Mouse (Mus musculus) frontal cortex, adult (tissue): ENCODE results near the gene Slc51a.
"Not testable (repeated sequence)": the region's sequence is repeated elsewhere in the genome, so short reads cannot be mapped to it uniquely, and the experiment has no call there.

Experiments
- ATAC-seq: cut with Nextera tagmentation; 2 replicates; pipeline ENCODE4 v1.9.2; 2017; ENCODE audit warnings: mild to moderate bottlenecking, moderate library complexity, mixed read lengths; ENCODE audit not compliant: low TSS enrichment

Gene Slc51a

DNA sequence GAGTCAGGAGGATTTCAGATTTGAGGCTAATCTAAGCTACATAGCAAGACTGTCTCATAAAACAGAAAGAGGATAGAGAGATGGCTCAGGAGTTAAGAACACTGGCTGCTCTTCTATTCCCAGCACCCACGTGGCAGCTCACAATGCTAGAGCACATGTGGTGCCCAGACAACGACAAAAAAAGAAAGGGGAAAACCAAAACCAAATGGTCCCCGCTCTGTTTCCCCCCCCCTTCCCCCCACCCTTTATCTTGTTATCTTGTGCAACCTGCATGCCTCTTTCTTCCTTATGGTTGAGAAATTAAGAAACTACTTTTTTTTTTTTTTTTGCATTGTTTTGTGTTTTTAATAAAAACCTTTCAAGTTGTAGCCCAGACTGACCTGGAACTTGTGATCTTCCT is 19.2 kb downstream of the Slc51a start:
- no peak for ATAC-seq

DNA sequence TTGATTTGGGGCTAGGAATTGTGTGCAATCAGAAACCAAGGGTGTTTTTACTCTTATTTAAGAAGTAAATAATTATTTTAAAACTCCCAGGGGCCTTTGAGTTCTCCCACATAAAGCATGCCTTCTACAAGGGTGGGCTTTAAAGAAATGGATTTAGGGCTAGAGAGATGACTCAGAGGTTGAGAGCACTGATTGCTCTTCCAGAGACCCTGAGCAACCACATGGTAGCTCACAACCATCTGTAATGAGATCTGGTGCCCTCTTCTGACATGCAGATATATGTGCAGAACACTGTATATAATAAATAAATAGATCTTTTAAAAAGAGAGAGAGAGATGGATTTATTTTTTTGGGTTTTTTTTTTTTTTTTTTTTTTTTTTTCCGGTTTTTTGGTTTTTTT is 22.8 kb downstream of the Slc51a start:
- no peak for ATAC-seq

DNA sequence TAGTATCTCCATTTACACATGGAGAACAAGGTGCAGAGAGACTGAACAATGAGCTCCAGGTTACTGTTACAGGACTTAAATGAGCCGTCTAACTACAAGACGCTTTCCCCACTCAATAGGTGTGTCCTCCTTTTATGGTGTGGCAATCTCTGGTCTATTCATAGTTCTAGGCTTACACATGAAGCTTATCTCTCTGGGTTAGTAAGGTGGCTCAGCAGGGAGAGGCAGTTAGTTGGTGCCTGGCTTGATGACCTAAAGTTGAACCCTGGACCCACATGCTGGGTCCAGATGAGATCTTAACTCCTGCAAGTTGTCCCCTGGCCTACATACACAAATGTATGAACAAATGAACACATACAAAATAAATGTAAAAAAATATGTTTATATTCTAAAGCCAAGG is 24.3 kb downstream of the Slc51a start:
- no peak for ATAC-seq

DNA sequence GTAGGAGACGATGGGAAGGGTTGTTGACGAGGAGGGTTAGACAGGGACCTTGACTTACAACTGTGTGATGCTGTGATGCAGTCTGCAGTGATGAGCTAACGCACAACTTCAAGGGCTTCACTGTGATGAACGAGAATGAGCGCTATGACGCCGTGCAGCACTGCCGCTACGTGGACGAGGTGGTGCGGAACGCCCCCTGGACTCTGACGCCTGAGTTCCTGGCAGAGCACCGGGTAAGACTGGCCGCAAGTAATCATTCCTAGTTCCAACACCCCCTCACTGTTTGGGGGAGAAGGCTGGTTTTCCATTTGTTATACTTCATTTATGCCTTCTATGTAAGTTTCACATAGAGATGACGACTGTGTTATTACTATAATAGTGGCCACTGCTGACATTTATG is 24.7 kb downstream of the Slc51a start:
- no peak for ATAC-seq

DNA sequence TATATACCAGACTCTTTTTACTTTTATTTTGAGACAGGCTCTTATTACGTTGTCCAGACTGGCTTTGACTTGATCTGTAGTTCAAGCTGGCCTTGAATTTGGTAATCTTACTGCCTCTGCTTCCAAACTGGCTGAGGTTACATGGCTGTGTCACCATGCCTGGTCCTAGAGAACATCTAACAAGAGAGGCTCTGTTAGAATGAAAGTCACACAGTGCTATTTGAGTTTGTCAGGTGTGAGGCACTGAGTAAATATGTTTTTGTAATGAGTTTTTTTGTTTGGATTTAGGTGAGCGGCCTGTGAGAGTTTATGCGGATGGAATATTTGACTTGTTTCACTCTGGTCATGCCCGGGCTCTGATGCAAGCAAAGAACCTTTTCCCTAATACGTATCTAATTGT is 26.0 kb downstream of the Slc51a start:
- no peak for ATAC-seq

DNA sequence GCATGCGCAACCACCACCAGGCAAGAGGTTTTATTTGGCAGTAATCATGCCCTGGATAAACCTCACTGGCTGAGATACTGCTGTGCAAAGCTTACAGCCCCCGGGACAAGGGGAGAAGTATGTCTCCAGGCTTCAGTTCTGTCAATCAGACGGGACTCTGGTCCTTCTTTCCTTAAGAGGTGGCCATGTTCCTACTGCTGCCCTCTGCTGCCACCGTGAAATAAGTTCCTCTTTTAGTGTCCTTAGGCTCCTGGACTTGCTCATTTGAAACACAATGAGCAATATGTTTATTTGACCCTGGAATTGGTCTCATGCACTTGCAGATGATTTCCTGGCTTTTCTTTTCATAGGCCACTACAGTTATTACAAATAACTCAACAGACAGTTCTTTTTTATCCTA is 27.2 kb downstream of the Slc51a start:
- no peak for ATAC-seq

DNA sequence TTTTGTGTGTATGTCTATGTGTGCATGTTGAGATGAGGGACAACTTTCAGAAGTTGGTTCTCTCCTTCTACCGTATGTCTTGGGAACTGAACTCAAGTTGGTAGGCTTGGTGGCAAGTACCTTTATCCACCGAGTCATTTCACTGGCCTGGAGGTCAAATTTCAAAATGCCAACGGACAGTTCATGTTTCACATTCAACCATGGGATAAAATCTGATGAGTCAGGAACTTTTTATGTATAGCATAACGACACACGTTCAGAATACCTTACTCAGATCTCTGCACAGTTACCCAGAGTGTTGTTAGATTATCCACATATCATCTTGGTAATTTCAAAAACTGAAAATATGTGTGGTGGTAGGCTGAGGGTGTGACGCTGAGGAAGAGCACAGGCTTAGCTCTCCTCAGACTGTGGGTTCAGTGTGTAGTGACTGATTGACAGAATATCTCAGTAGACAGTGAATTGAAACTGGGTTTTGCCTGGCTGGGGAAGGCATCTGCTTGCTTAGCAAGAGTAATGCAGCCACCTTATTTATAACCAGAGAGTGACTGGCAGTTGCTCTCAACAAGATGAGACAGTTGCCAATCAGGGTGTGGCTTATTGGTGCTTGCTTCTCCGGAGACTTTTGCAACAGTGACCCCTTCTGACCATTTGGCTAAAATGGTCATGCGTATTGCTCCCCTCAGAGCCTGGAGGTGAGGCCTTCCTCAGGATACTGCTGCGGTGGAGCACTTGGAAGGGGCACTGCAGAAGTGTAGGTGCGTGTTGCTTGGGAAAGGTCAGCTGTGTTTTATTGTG is 29.9 kb downstream of the Slc51a start:
- peak; percentile 31; the same call in 1 of the 2 replicates for ATAC-seq

DNA sequence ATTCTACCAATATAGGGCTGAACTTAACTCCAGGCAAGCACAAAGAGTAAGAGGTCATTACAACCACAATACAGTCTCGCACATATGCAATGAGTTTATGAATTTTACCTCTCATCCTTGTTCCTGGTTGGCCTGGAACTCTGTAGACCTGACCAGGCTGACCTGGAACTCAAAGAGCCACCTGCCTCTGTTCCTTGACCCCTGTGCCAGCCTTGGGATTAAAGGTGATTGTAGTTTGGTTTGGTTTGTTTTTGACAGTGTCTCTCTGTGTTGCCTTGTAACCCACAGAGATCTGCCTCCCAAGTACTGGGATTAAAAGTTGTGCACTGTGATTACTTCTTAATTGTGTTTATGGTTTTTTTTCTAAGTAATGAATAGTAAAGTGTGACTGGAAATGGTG is 30.9 kb downstream of the Slc51a start:
- no peak for ATAC-seq

DNA sequence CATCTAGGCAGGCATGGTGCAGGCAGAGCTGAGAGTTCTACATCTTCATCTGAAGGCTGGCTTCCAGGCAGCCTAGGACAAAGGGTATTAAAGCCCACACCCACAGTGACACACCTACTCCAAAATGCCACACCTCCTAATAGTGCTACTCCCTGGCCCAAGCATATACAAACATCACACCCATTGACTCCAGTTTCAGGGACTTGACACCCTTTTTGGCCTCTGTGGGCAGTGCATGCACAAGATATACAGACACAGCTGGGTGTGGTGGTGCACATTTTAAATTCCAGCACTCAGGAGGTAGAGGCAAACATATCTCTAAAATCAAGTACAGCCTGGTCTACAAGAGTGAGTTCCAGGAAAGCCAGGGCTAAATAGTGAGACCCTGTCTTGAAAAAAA is 31.6 kb downstream of the Slc51a start:
- ATAC-seq = no peak

DNA sequence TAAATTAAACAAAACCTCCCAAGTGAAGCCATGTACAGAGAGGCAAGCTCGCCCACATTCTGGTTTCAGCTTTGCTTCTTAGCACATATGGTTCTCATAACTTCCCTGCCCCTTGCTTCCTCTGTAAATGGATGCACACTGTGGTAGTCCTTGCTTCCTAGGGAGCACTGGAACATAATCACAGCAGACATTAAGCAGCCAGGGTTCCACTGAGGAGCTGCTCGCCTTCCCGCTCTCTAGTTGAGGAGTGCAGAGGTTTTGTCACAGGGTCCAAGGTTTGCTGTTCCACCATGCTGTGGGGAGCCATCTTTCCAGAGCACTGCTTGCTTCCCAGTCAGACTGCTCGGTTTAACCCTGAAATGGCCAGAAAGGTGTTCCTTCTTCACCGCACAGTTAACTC is 33.0 kb downstream of the Slc51a start:
- no peak for ATAC-seq

DNA sequence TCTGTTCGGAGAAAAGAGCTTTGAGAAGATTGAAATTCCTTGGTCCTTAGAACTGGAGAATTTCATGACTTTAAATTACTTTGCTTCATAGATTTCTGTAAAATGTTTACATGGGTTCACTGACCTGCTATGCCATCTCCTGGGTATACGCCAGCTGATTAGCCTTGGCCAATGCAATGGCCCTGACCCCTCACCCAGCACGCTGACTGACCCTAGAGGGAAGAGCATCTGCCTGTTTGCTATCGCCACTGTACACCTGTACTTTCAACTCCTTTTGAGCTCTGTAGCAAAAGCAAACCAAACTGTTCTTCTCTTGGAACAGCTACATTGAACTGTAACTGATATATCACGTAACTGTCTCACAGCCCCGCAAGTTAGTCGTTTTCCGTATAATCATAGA is 34.6 kb downstream of the Slc51a start:
- ATAC-seq = no peak

DNA sequence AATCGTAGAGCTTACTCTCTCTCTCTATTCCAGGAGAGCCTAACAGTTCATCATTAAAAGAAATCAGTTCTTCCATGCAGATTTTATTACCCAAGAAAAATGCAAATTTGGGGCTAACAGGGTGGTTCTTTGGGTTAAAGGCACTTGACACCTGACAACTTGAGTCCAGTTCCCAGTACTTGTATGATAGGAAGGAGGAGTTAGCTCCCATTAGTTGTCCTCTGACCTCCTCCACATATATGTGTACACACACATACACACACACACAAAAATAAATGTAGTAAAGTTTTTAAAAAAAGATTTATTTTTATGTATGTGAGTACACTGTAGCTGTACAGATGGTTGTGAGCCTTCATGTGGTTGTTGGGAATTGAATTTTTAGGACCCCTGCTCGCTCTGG is 37.5 kb downstream of the Slc51a start:
- no peak for ATAC-seq

DNA sequence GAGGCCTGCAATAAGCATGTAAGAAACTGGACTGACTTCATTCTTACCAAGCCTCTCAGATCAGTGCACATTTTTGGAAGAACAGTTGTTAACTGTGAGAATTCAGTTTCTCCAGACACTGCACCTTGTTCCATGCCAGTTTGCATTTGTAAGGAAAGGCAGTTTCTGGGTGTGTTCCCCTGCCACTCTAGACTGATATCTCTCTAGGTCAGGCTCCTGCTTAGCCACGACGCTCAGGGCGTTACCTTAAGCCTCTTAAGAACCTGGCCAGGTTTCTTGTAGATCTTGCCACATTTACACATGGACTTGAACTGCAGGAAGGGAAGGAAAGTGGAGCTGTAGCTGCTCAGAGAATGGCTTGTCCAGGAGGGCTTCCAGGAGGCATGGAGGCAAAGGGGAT is 38.0 kb downstream of the Slc51a start:
- ATAC-seq = no peak

DNA sequence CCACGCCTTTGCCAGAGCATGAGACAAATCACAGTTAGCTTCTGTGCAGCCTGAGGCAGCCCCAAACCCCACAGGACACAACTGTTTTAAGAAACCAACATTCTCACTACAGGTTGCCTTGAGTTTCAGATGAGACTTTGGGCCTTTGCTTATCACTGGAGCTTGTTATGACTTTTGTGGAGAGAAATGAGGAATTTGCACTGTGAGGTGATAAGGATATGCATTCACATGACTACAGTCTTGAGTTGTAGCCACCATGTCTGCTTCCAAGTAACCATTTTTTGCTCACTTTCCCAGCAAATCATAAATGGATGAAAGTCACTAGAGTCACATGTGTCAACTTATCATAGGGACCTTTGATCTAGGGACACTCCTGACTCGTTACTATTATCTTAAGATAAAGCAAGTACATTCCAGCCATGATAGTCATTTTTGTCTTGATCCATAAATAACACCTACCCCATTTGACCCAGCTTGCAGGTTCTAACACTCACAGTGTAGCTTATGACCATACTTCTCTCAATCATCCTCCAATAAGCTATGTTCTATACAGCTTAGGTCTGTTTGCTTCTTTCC is 41.0 kb downstream of the Slc51a start:
- ATAC-seq = no peak

DNA sequence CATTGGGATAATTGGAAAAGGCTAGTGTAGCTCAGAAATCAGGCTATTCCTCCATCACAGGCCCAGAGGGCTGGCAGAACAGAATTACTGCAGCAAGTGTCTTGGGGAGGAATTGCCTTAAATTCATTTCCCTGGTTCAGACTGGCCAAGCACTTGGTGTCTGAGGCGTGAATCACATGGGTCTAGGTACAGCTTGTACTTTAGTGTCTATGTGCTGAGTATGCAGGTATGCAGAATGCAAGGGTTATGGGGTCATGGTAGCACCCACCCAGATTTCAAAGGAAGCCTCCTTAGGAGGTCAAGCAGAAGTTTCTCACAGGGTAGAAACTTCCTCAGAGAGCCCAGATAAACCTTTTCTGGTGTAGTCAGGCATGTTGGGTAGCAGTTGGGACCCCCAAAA is 42.1 kb downstream of the Slc51a start:
- ATAC-seq = no peak

DNA sequence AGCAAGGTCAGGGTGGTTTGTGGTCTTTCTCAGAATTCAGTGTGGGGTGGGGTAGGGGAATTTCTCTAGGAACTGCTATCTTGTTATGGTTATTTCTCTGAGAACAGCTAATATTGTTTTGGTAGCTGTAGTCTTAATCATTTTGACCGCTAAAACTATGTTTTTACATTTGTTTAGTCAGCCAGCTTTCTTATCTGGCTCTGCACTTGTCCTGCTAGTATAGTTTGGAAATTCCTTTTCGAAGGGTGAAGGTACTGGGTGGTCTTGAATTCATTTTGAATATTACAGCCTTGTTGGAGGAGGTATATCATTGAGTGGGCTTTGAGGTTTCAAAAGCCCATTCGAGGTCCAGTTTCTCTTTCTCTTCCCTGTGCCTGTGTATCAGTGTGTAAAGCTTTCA is 43.1 kb downstream of the Slc51a start:
- not testable (repeated sequence) for ATAC-seq

DNA sequence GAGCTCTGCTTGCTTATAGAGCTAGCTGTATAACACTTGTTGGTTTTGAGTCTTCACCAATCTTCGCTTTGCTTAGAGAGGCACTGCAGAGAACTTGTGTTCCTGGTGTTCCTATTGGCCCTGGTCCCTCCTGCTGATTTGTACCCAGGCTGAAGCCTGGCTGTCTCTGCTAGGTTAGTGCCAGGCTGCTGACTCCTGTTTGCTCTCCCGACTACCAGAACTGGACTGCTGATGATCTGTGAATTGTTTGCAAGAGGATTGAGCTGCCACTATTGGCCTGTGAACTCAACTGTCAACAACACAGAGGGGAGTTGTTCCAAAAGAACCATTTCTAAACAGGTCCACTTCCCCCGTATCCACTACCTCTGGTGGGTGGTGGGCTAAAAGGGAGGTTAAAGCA is 46.2 kb downstream of the Slc51a start:
- no peak for ATAC-seq

DNA sequence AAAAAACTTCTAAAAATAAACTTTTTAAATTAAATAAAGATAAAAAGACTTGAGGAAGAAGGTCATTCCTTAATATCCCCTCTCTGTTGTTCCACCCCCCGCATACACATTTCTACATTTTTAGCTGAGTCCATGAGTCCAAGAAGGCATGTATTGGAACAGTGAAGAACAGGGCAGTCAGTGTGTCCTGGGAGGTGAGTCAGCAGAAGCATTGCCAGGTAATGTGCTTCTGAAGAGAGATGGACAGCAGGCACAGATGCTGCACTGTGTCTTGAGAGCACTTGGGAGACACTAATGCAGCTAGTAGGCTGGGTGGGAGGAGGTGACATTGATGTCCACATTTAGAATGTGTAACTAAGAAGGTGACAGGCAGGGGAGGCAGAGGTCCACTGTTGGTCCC is 50.4 kb downstream of the Slc51a start:
- ATAC-seq = no peak

DNA sequence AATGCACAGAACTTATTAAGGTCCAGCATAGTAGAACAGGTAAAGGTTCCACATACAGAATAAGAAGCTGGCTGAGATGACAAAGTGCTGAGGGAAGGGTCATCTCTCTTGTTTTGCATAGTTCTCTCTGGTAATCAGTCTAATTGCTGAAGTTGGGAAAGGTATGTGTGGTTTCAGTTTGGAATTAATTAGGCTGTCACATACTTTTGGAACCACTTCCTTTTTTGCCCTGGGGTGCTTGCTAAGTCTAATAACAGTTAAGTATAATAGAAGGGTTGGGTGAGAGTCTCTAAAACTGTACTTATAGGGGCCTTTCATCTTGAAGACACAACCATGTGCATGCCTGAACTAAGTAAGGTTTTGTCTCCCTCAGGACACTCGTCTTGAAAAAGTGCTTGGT is 51.0 kb downstream of the Slc51a start:
- no peak for ATAC-seq

DNA sequence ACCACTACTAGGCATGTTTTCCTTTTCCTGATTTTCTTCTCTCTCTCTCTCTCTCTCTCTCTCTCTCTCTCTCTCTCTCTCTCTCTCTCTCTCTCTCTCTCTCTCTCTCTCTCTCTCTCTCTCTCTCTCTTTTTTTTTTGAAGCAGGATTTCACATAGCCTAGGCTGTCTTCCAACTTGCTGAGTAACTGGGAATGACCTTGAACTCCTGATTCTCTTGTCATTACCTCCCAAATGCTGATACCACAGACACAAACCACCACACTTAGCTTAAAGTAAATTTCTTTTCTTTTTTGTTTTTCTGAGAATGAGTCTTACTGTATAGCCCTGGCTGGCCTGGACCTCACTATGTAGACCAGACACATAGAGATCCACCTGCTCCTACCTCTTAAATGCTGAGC is 53.0 kb downstream of the Slc51a start:
- no peak for ATAC-seq

DNA sequence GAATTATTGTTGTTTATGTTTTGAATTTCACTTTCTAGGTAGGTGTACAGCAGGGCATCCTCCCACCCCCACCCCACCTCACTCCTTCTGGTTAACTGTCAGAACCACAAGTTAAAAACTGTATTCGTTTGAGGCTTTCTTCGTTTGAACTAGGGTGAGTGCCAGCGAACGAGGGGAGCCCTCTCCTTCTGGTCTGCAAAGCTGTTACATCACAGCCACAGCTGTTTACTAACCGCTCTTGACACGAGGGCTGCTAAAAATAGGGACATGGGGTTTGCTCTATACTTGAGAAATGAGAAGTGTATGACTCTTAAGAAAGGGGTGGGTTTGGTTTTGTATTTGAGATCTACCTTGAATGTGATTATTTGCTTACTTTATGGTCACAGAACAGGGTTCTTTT is 53.6 kb downstream of the Slc51a start:
- no peak for ATAC-seq

DNA sequence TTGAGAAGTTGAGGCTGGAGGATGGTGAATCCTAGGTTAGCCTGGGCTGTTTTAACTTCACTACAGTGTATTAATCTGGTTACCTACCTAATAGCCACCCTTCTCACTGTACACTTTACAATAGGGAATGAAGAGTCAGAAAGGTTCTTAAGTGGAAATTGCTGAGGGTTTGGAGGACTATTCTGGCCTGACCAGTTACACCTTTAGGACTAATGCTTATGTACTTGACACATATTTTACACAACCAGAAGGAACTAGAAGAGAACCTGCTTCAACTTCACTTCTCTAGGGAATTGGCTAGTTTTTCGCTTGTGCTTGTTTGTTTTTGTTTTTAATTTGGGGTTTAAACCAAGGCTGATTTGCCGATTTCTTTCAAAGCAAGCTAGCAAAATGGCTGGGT is 54.5 kb downstream of the Slc51a start:
- no peak for ATAC-seq

DNA sequence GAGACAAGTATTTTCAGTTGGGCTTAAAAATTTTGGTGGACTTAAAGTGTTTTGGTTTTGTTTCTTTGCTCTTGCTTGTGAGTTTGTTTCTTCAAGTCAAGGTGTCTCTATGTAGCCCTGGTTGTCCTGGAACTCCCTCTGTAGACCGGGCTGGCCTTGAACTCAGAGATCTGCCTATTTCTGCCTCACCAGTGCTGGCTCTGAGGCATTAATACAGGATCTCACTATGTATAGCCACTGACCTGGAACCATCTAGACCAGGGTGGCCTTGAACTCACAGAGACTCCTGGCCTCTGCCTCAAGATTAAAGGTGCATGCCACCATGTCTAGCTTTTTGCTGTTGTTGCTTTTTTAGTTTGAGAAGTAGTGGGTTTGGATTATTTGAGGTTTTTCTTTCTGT is 55.8 kb downstream of the Slc51a start:
- no peak for ATAC-seq

DNA sequence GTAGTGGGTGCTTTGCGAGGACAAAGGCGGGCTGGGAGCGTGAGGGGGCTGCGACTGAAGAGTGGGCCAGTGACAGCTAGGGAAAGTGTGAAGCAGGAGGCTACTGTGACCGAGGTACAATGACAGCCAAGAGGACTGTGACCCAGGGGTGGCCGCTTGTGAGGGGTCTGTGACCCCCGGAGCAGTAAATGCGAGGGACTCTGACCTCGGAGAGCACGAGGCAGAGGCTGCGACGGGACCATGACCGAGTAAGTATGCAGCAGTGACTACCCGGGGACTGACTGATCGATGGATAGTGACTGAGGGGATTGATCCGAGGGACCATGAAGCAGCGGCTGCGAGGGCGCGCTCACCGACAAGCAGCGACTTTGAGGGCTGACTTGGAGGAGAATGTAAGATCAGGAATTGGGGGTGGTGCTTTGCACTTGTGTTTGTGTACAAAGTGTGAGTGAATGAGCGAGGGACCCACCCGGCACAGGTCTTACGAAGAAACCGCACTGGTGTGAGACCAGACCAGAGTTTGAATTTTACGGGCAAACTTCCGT is 56.6 kb downstream of the Slc51a start:
- peak; percentile 8; the same call in 1 of the 2 replicates for ATAC-seq
